Comparison of ENCODE assay signal across 8 mouse cellular contexts in the genomic region with DNA sequence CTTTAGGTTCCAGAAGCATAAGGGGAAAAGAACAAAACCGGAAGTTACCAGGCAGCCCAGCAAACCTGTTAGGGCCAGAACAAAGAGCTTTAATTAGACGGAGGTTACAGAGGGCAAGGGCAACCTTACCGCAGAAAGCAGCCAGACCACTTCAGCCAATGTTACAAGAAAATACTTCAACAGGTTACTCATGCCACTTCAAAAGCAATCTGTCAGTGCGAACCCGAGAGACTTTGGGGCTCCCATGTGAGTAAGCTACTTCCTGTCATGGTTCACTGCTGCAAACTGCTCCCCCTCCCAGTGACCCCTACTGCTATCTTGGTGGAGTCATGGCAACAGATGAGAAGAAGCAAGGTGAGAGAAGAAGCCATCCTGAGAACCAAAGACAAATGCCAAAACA. TPM values are rescaled to one million over a fixed set of nuclear protein-coding genes. Genes with fewer than 3 reads are reported as not detected.
DNase-seq lines count a peak whose midpoint lies in the region; ATAC-seq and TF ChIP-seq lines count a peak whose summit lies in the region.

No protein-coding gene starts in this region.

- DNase-seq in heart, embryonic 10.5 days (ENCODE audit: low spot score) = no peak
- no peak for DNase-seq in heart, adult 9 months (ENCODE audit: low spot score in 2 of 2)
- DNase-seq in forelimb bud, embryonic 11.5 days (ENCODE audit: low read depth, low spot score) = peak; percentile 25
- DNase-seq in lung, adult 2 months = peak; percentile 61
- no peak for DNase-seq in layer of hippocampus, adult 9-11 months
- DNase-seq in midbrain, embryonic 14.5 days = no peak

- H3K36me3 ChIP-seq in heart, embryonic 10.5 days = no peaks in the 10 kb centered on the region
- H3K36me3 ChIP-seq in stomach, embryonic 15.5 days = no peaks in the 10 kb centered on the region
- no peaks in the 10 kb centered on the region for H3K36me3 ChIP-seq in midbrain, embryonic 14.5 days (ENCODE audit: control insufficient read depth, insufficient read depth, low read length)

- TF ChIP-seq POLR2A in lung, adult 2 months (IDR thresholded peaks at IDR 0.05; ENCODE audit: borderline replicate concordance, extremely low read depth, low read depth, low read length) = no peak

- peaks cover 17% of the 10 kb centered on the region for H3K4me1 ChIP-seq in heart, embryonic 10.5 days
- peaks cover 27% of the 10 kb centered on the region for H3K4me1 ChIP-seq in lung, adult 2 months (ENCODE audit: control insufficient read depth, insufficient read depth, low read length)
- H3K4me1 ChIP-seq in stomach, embryonic 15.5 days = peaks cover 5% of the 10 kb centered on the region; the same call in 1 of the 2 replicates
- peaks cover 5% of the 10 kb centered on the region; the same call in 1 of the 2 replicates for H3K4me1 ChIP-seq in midbrain, embryonic 14.5 days (ENCODE audit: control insufficient read depth, insufficient read depth, low read length)

- peak overlapping the region; percentile 54 for H3K27ac ChIP-seq in heart, embryonic 10.5 days
- H3K27ac ChIP-seq in stomach, embryonic 15.5 days = peak overlapping the region; percentile 51; the same call in 1 of the 2 replicates
- H3K27ac ChIP-seq in midbrain, embryonic 14.5 days (replicated peaks; ENCODE audit: low read depth, low read length) = no peak overlapping the region

- H3K9me3 ChIP-seq in heart, embryonic 10.5 days = no peaks in the 10 kb centered on the region
- no peaks in the 10 kb centered on the region for H3K9me3 ChIP-seq in stomach, embryonic 15.5 days
- H3K9me3 ChIP-seq in midbrain, embryonic 14.5 days (ENCODE audit: control insufficient read depth, low read length) = no peaks in the 10 kb centered on the region

- H3K4me2 ChIP-seq in stomach, embryonic 15.5 days = no peak overlapping the region
- H3K4me2 ChIP-seq in midbrain, embryonic 14.5 days (ENCODE audit: low read length) = no peak overlapping the region

- WGBS in heart, embryonic 10.5 days = 13% methylated on average over 5 of the region's 5 CpGs
- WGBS in lung, adult 2 months = 9% methylated on average over 5 of the region's 5 CpGs
- WGBS in stomach, embryonic 15.5 days = 17% methylated on average over 5 of the region's 5 CpGs
- WGBS in midbrain, embryonic 14.5 days = 21% methylated on average over 5 of the region's 5 CpGs

- H3K9ac ChIP-seq in stomach, embryonic 15.5 days = no peak overlapping the region
- no peak overlapping the region for H3K9ac ChIP-seq in midbrain, embryonic 14.5 days (replicated peaks; ENCODE audit: low read length)

- peak; percentile 48; the same call in 1 of the 2 replicates for ATAC-seq in stomach, embryonic 15.5 days (ENCODE audit: insufficient read depth, low FRiP score, low read depth)
- ATAC-seq in midbrain, embryonic 14.5 days (ENCODE audit: low FRiP score, low TSS enrichment) = no peak
- no peak for ATAC-seq in erythroid progenitor cell, adult 5-6 weeks (replicated peaks; ENCODE audit: low FRiP score, poor library complexity, severe bottlenecking)

- TF ChIP-seq CTCF in lung, adult 2 months (IDR thresholded peaks at IDR 0.05; ENCODE audit: insufficient read depth, low read length) = no peak

- no peaks in the 10 kb centered on the region for H3K27me3 ChIP-seq in heart, embryonic 10.5 days (ENCODE audit: insufficient read depth, poor library complexity, severe bottlenecking)
- no peaks in the 10 kb centered on the region for H3K27me3 ChIP-seq in stomach, embryonic 15.5 days (replicated peaks)
- H3K27me3 ChIP-seq in midbrain, embryonic 14.5 days (ENCODE audit: control insufficient read depth, insufficient read depth, low read length) = no peaks in the 10 kb centered on the region

- no peak overlapping the region for H3K4me3 ChIP-seq in heart, embryonic 10.5 days
- H3K4me3 ChIP-seq in lung, adult 2 months (replicated peaks; ENCODE audit: extremely low read depth, low read depth, low read length) = no peak overlapping the region
- H3K4me3 ChIP-seq in stomach, embryonic 15.5 days (replicated peaks) = no peak overlapping the region
- no peak overlapping the region for H3K4me3 ChIP-seq in midbrain, embryonic 14.5 days (replicated peaks; ENCODE audit: low read depth, low read length)

RNA-seq across cellular contexts. Expression of a gene that starts 18.0 kb away (rescaled TPM):
- 73.4 and 90.5 TPM in 2 replicates for polyA plus RNA-seq in heart, embryonic 10.5 days (2016; fragmentation: Nextera tagmentation; extraction: Ambion mirVana)
- 30.9 and 46.5 TPM in 2 replicates for polyA plus RNA-seq in lung, adult 2 months (2012; rRNA removed)
- polyA plus RNA-seq in stomach, embryonic 15.5 days (2015; fragmentation: Nextera tagmentation; extraction: Ambion mirVana) = 138 and 153 TPM in 2 replicates
- polyA plus RNA-seq in midbrain, embryonic 14.5 days (2014; fragmentation: Nextera tagmentation; extraction: Ambion mirVana) = 61.8 and 73.0 TPM in 2 replicates
- total RNA-seq in erythroid progenitor cell, adult 5-6 weeks (2015; ENCODE audit: low replicate concordance) = 10.9 and 16.2 TPM in 2 replicates
- total RNA-seq in erythroid progenitor cell, adult 5-6 weeks (2017; ENCODE audit: low replicate concordance) = 16.9 and 42.4 TPM in 2 replicates

Comparison
In these comparisons a context has a peak if more than half of its experiments do, and no peak if none do; other contexts are left out.
1. DNase-seq: peak in forelimb bud, embryonic 11.5 days (single experiment) and lung, adult 2 months (single experiment); none in heart, embryonic 10.5 days (single experiment), heart, adult 9 months (0 of 2), layer of hippocampus, adult 9-11 months (single experiment) and midbrain, embryonic 14.5 days (single experiment).